Mouse (Mus musculus): ENCODE measurements around the gene Gemin6. TPM values are rescaled to one million over a fixed set of nuclear protein-coding genes. Genes with fewer than 3 reads are reported as not detected.
"Not testable (repeated sequence)": the region's sequence is repeated elsewhere in the genome, so short reads cannot be mapped to it uniquely, and the experiment has no call there.

Gemin6 gene
- polyA plus RNA-seq, 1 experiment from 2014 or later: 15.9 TPM

DNA sequence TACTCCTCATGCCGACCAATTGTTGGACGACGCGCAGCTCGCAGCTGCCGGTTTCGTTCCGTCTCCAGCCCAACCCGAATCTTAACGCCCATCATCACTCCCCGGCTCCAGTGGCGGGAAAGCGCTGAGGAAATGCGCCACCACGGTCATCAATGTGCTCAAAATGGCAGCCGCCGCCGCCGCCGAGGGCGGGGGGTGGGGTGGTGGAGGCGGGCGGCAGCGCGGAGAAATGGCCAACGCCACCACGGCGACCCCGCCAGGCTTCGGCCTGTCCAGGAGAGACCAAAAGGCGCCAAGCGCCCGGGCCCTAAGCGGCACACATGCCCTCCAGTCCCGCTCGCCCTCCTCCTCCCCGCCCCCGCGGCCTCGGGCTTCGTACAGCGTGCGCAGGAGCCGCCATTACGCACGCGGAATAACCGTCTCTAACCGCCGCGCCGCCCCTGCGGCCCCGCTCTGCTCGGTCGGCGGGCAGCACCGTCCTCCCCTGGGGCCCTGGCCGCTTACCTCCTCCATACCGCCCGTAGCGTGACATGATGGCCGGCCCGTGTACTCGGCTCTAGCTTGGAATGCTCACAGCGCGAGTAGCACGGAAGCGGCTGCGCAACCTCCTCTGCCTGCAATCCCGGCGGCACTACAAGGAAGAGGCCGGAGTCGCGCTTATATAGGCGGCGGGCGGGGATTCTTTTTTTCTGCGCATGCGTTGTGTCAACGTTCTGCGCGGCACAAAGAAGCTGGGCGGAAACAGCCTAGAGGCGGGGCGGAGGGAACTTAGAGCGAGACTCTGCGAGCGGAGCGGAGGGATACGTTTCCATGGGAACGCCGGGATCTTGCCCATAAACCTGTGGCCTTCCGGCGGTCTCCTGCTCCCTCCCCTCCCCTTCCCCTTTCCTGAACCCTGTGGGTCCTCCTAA, 17.3 kb upstream of the Gemin6 start, which contains the start of the genes Srsf7 and Ttc39d:
Srsf7 (minus strand) TSS at position 637 of the 911 bp plus-strand sequence.
Ttc39d (plus strand) TSS at position 790 of the 911 bp plus-strand sequence.
- Histone ChIP-seq H3K4me1 (replicated peaks; ENCODE audit: control insufficient read depth, insufficient read depth, low read length) (no peaks in the 10 kb centered on the region; the same call in 1 of the 2 replicates), H3K36me3 (ENCODE audit: control insufficient read depth, insufficient read depth) (peaks cover 26% of the 10 kb centered on the region), H3K27me3 (replicated peaks; ENCODE audit: control insufficient read depth, insufficient read depth, low read length) (no peaks in the 10 kb centered on the region), H3K9ac (ENCODE audit: low read depth, low read length) (peak within 1 kb of the TSS; percentile 89), H3K9me3 (ENCODE audit: control insufficient read depth) (no peaks in the 10 kb centered on the region), H3K27ac (ENCODE audit: low read depth, low read length) (peak within 1 kb of the TSS; percentile 94), H3K4me3 (ENCODE audit: low read depth, low read length) (peak within 1 kb of the TSS; percentile 98), H3K4me2 (replicated peaks; ENCODE audit: low read depth) (peak within 1 kb of the TSS; percentile 90)
- ATAC-seq: peak; percentile 95
- under 1% methylated on average over 94 of the region's 95 CpGs for WGBS
- no peak for TF ChIP-seq CTCF (IDR thresholded peaks at IDR 0.05; ENCODE audit: low read depth)

DNA sequence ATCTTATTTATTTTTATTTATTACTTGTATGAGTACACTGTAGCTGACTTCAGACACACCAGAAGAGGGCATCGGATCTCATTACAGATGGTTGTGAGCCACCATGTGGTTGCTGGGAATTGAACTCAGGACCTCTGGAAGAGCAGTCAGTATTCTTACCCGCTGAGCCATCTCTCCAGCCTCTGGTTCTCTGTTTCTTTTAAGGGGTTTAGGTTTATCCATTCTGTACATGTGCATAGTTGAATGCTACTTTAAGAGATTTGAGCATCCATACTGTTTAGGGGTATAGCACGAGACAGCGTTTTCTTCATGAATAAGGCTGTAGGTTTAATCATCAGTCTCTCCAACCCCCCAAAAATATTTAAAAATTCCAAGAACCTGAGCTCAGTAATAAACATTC, 10.2 kb upstream of the Gemin6 start:
- H3K9ac ChIP-seq (ENCODE audit: low read depth, low read length); H3K4me1 ChIP-seq (replicated peaks; ENCODE audit: control insufficient read depth, insufficient read depth, low read length); ATAC-seq; H3K4me3 ChIP-seq (ENCODE audit: low read depth, low read length); H3K27ac ChIP-seq (ENCODE audit: low read depth, low read length); H3K9me3 ChIP-seq (ENCODE audit: control insufficient read depth); H3K4me2 ChIP-seq (replicated peaks; ENCODE audit: low read depth); H3K27me3 ChIP-seq (replicated peaks; ENCODE audit: control insufficient read depth, insufficient read depth, low read length); H3K36me3 ChIP-seq (ENCODE audit: control insufficient read depth, insufficient read depth): not testable (repeated sequence)
- WGBS: 98% methylated on average over 4 of the region's 4 CpGs

DNA sequence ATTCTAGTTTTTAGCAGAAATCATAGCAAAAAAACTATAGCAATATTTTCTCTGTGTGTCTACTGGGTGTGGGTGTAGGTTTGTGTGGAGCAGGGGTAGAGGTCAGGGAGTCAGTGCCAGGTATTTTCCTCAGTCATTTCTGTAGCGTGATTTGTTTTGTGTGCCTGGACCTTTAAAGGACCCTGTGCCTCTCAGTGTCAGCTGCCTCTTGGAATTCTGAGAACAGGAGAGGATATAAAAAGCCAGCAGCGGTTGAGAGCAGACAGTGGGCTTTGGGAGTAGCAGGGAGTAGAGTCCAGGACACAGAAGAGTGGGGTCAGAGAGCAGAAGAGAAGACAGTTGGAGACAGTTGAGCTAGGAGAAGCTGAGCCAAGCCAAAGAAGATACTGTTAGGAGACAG, 4.1 kb upstream of the Gemin6 start:
- Histone ChIP-seq H3K4me1 (replicated peaks; ENCODE audit: control insufficient read depth, insufficient read depth, low read length) (0 out of 2 replicates have a peak, but pooled peaks cover 2% of the 10 kb centered on the region), H3K9me3 (ENCODE audit: control insufficient read depth) (no peaks in the 10 kb centered on the region), H3K4me2 (replicated peaks; ENCODE audit: low read depth) (no peak overlapping the region), H3K36me3 (ENCODE audit: control insufficient read depth, insufficient read depth) (no peaks in the 10 kb centered on the region), H3K27me3 (replicated peaks; ENCODE audit: control insufficient read depth, insufficient read depth, low read length) (no peaks in the 10 kb centered on the region), H3K9ac (ENCODE audit: low read depth, low read length) (no peak overlapping the region), H3K27ac (ENCODE audit: low read depth, low read length) (no peak overlapping the region), H3K4me3 (ENCODE audit: low read depth, low read length) (no peak overlapping the region)
- no peak for ATAC-seq
- 73% methylated on average over 2 of the region's 2 CpGs for WGBS
- TF ChIP-seq CTCF (IDR thresholded peaks at IDR 0.05; ENCODE audit: low read depth): no peak

DNA sequence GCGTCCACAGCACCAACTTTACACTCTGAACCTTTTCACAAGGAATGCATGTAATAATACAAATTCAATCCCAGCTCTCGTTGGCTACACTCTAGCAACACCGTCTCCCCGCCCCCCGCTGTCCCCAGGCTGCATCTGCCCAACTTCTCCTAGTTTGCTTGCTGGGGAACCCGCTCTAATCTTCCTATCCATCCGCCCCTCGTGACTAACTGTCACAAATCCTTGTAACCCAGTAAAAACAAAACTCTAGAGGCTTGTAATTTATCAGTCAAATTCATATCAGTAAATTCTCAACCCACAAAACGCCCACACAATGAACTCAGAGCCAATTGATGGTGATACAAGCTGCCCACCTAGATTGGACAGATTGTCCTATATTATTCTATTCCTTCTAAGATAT, 3.0 kb upstream of the Gemin6 start:
- Histone ChIP-seq H3K36me3 (ENCODE audit: control insufficient read depth, insufficient read depth) (no peaks in the 10 kb centered on the region), H3K27ac (ENCODE audit: low read depth, low read length) (no peak overlapping the region), H3K9me3 (ENCODE audit: control insufficient read depth) (no peaks in the 10 kb centered on the region), H3K4me2 (replicated peaks; ENCODE audit: low read depth) (no peak overlapping the region), H3K4me3 (ENCODE audit: low read depth, low read length) (no peak overlapping the region), H3K27me3 (replicated peaks; ENCODE audit: control insufficient read depth, insufficient read depth, low read length) (no peaks in the 10 kb centered on the region), H3K9ac (ENCODE audit: low read depth, low read length) (no peak overlapping the region), H3K4me1 (replicated peaks; ENCODE audit: control insufficient read depth, insufficient read depth, low read length) (0 out of 2 replicates have a peak, but pooled peaks cover 3% of the 10 kb centered on the region)
- no peak for TF ChIP-seq CTCF (IDR thresholded peaks at IDR 0.05; ENCODE audit: low read depth)
- 69% methylated on average over 9 of the region's 9 CpGs for WGBS
- no peak for ATAC-seq

DNA sequence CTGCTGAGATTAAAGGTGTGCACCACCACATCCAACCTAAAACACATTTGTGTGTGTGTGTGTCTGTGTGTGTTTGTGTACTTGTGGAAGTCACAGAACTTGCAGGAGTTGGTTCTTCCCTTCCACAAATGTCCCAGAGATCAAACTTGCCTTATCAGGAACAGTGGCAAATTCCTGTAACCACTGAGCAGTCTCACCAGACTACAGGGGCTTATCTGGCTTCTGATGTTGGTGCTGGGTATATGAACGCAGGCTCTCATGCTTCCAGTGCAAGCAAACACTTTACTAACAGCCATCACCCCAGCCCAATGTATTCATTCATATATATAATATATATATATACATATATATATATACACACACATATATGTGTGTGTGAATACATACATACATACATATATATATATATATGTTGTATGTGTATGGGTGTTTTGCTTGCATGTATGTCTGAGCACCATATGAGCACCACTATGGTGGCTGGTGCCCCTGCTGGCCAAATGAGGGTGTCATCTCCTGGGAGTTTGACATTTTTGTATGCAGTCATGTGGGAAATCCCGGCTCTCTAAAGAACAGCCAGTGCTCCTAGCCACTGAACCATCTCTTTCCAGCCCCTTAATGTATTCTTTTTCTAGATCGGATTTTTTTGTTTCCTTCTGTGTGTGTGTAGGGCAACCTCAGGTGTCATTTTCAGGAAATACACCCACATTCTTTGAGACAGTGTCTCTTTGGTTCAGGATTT, 2.2 kb upstream of the Gemin6 start:
- Histone ChIP-seq H3K9me3 (ENCODE audit: control insufficient read depth) (no peaks in the 10 kb centered on the region), H3K36me3 (ENCODE audit: control insufficient read depth, insufficient read depth) (no peaks in the 10 kb centered on the region), H3K4me1 (replicated peaks; ENCODE audit: control insufficient read depth, insufficient read depth, low read length) (0 out of 2 replicates have a peak, but pooled peaks cover 3% of the 10 kb centered on the region), H3K27me3 (replicated peaks; ENCODE audit: control insufficient read depth, insufficient read depth, low read length) (no peaks in the 10 kb centered on the region), H3K9ac (ENCODE audit: low read depth, low read length) (no peak overlapping the region), H3K27ac (ENCODE audit: low read depth, low read length) (no peak overlapping the region), H3K4me2 (replicated peaks; ENCODE audit: low read depth) (no peak overlapping the region), H3K4me3 (ENCODE audit: low read depth, low read length) (no peak overlapping the region)
- ATAC-seq: no peak
- 63% methylated on average over 3 of the region's 3 CpGs for WGBS
- peak; percentile 52 for TF ChIP-seq CTCF (IDR thresholded peaks at IDR 0.05; ENCODE audit: low read depth)

DNA sequence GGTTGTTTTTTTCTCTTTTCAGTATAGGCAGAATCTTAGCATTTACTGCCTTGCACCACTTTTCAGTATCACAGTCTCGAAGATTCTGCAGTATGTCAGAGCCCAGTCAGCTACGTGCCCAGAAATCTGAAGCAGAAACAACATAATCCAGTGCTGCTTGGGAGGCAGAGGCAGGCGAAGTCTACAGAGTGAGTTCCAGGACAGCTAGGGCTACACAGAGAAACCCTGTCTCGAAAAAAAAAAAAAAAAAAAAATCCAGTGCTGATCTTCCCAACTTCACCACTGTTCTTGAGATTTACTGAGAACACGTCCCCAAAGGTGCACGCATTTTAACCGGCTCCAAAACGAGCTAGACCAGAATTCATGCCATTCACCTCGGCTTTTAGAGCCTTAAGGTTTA, 412 bp upstream of the Gemin6 start:
- TF ChIP-seq CTCF (IDR thresholded peaks at IDR 0.05; ENCODE audit: low read depth): no peak
- H3K4me3 ChIP-seq (ENCODE audit: low read depth, low read length): peak overlapping the region; percentile 72
- no peaks in the 10 kb centered on the region for H3K36me3 ChIP-seq (ENCODE audit: control insufficient read depth, insufficient read depth)
- H3K4me1 ChIP-seq (replicated peaks; ENCODE audit: control insufficient read depth, insufficient read depth, low read length): 0 out of 2 replicates have a peak, but pooled peaks cover 3% of the 10 kb centered on the region
- peak overlapping the region; percentile 77 for H3K4me2 ChIP-seq (replicated peaks; ENCODE audit: low read depth)
- H3K9ac ChIP-seq (ENCODE audit: low read depth, low read length): no peak overlapping the region; the same call in 1 of the 2 replicates
- no peaks in the 10 kb centered on the region for H3K9me3 ChIP-seq (ENCODE audit: control insufficient read depth)
- WGBS: 7% methylated on average over 9 of the region's 9 CpGs
- H3K27ac ChIP-seq (ENCODE audit: low read depth, low read length): no peak overlapping the region
- peak; percentile 31 for ATAC-seq
- H3K27me3 ChIP-seq (replicated peaks; ENCODE audit: control insufficient read depth, insufficient read depth, low read length): no peaks in the 10 kb centered on the region

DNA sequence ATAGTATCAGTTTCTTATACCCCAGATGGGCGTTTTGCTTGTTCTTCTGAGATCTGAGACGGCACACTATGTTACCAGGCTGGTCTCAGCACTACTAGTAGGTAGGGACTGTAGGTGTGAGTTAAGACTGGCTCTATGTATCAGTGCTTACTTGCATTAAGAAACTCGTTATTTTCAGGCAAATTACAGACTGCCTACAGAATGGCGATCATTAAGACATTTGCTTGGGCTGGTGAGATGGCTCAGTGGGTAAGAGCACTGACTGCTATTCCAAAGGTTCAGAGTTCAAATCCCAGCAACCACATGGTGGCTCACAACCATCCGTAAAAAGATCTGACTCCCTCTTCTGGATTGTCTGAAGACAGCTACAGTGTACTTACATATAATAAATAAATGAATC, 901 bp downstream of the Gemin6 start:
- not testable (repeated sequence) for H3K27ac ChIP-seq (ENCODE audit: low read depth, low read length); ATAC-seq; H3K9me3 ChIP-seq (ENCODE audit: control insufficient read depth); H3K27me3 ChIP-seq (replicated peaks; ENCODE audit: control insufficient read depth, insufficient read depth, low read length); H3K36me3 ChIP-seq (ENCODE audit: control insufficient read depth, insufficient read depth); H3K4me1 ChIP-seq (replicated peaks; ENCODE audit: control insufficient read depth, insufficient read depth, low read length)
- Histone ChIP-seq H3K4me2 (replicated peaks; ENCODE audit: low read depth) (peak overlapping the region; percentile 77), H3K4me3 (ENCODE audit: low read depth, low read length) (peak overlapping the region; percentile 72), H3K9ac (ENCODE audit: low read depth, low read length) (peak overlapping the region; percentile 64; the same call in 1 of the 2 replicates)
- whole genome bisulfite sequencing: 28% methylated on average over 4 of the region's 5 CpGs
